Mouse (Mus musculus) mouse trophoblast stem cell (cell line): Measurements from ENCODE around the gene Vmn2r105.

Experiments
- in situ Hi-C, 2 experiments: fragments of 300-500 bp; cut with MseI, MboI; formaldehyde crosslinking; loops; 2 replicates in 1 of 2; 3 replicates in 1 of 2; pipeline ENCODE4 v1.15.1; 2025

The Vmn2r105 gene

DNA sequence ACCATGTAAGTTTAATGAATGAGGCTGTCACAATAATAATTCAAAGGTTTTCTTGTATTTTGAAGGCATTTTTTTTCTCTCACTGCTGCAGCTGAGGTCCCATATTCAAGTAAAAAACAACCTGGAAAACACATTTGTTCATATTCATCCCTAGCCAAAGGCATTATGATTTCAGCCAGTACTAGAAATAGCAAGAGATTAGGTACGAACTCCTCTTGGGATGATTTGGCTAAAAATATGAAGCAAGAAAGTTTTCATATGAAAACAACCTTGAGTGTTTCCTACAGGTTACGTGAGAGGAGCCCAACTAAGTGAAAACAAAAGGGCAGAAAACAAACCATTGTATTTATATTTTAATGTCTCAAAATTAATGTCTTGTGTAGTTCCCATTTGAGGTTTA lies at the start of gene Vmn2r105:
Gene Vmn2r105 (minus strand): TSS at position 101 of the 400 bp plus-strand sequence.
- in situ Hi-C loops = no loop called here

GRCm38 (mm10) chr17:20255522-20255921 lies 20.7 kb upstream of the Vmn2r105 start:
- in situ Hi-C loops = no loop called here

GRCm38 (mm10) chr17:20182997-20183396 lies 51.9 kb downstream of the Vmn2r105 start, which contains the start of gene Fpr-rs6:
Fpr-rs6 (minus strand) TSS chr17:20183097.
- in situ Hi-C loops = no loop called here
